In genomic region chr5:99340311-99340989, GRCm38 (mm10) we compare ENCODE assay signal across 9 mouse cellular contexts.
DNase-seq lines count a peak whose midpoint lies in the region; ATAC-seq and TF ChIP-seq lines count a peak whose summit lies in the region.
"Had no signal": no experiment of that assay in that cellular context is flagged by ENCODE, and none has a peak within 500 bp of the region (broad histone marks: within the 10 kb centered on the region; RNA-seq: fewer than 3 reads in every experiment).

No protein-coding gene starts in this region.

- H3K27ac ChIP-seq in left cerebral cortex, adult 2 months = peak overlapping the region; percentile 88
- H3K27ac ChIP-seq in cortical plate, adult 2 months (ENCODE audit: insufficient read depth, low read length) = peak overlapping the region; percentile 26; the same call in 1 of the 2 replicates
- H3K27ac ChIP-seq in heart, embryonic 12.5 days (ENCODE audit: poor library complexity, severe bottlenecking) = peak overlapping the region; percentile 90
- H3K27ac ChIP-seq in liver, embryonic 15.5 days (replicated peaks) = peak overlapping the region; percentile 48
- no peak overlapping the region for H3K27ac ChIP-seq in forebrain, embryonic 15.5 days (replicated peaks)

- H3K4me1 ChIP-seq in cortical plate, adult 2 months (ENCODE audit: control insufficient read depth, insufficient read depth, low read length) = no peaks in the 10 kb centered on the region; the same call in 1 of the 2 replicates
- H3K4me1 ChIP-seq in heart, embryonic 12.5 days (replicated peaks) = peaks cover 24% of the 10 kb centered on the region
- H3K4me1 ChIP-seq in liver, embryonic 15.5 days (replicated peaks) = no peaks in the 10 kb centered on the region
- H3K4me1 ChIP-seq in forebrain, embryonic 15.5 days = no peaks in the 10 kb centered on the region; the same call in 1 of the 2 replicates

- peak in 1 of 2 experiments; percentile 21 for DNase-seq in left cerebral cortex, adult 2 months (ENCODE audit: extremely low spot score in 1 of 2, low spot score in 2 of 2)
- no peak for DNase-seq in left cerebral cortex, postnatal 10 days (ENCODE audit: extremely low spot score in 1 of 2, low spot score in 2 of 2)
- no peak for DNase-seq in thymus, postnatal 36 days

- 38% methylated on average over 8 of the region's 8 CpGs for WGBS in heart, embryonic 12.5 days
- 59% methylated on average over 8 of the region's 8 CpGs for WGBS in liver, embryonic 15.5 days (ENCODE audit: insufficient replicate concordance)
- WGBS in forebrain, embryonic 15.5 days = 70% methylated on average over 8 of the region's 8 CpGs

- H3K27me3 ChIP-seq in heart, embryonic 12.5 days (replicated peaks) = no peaks in the 10 kb centered on the region
- H3K27me3 ChIP-seq in liver, embryonic 15.5 days = no peaks in the 10 kb centered on the region
- H3K27me3 ChIP-seq in forebrain, embryonic 15.5 days = no peaks in the 10 kb centered on the region

- H3K4me3 ChIP-seq in left cerebral cortex, adult 2 months = peak overlapping the region; percentile 39; the same call in 1 of the 2 replicates
- no peak overlapping the region; the same call in 1 of the 2 replicates for H3K4me3 ChIP-seq in cortical plate, adult 2 months (ENCODE audit: insufficient read depth, low read length)
- H3K4me3 ChIP-seq in heart, embryonic 12.5 days = peak overlapping the region; percentile 37
- H3K4me3 ChIP-seq in liver, embryonic 15.5 days (replicated peaks) = no peak overlapping the region
- H3K4me3 ChIP-seq in forebrain, embryonic 15.5 days = no peak overlapping the region

- H3K36me3 ChIP-seq in heart, embryonic 12.5 days = no peaks in the 10 kb centered on the region
- H3K36me3 ChIP-seq in liver, embryonic 15.5 days (replicated peaks) = no peaks in the 10 kb centered on the region
- no peaks in the 10 kb centered on the region for H3K36me3 ChIP-seq in forebrain, embryonic 15.5 days
- H3K36me3 ChIP-seq: G1E had no signal

- intact Hi-C loops in left cerebral cortex, adult 2 months (cut with DNase I) = no loop called here
- intact Hi-C loops in left cerebral cortex, postnatal 10 days (cut with DNase I) = no loop called here

- TF ChIP-seq CTCF in left cerebral cortex, adult 2 months (IDR thresholded peaks at IDR 0.05) = no peak
- no peak for TF ChIP-seq CTCF in cortical plate, adult 2 months (IDR thresholded peaks at IDR 0.05; ENCODE audit: extremely low read depth, insufficient read depth, low read length)

- peak; percentile 60 for ATAC-seq in heart, embryonic 12.5 days (ENCODE audit: insufficient number of reproducible peaks, low FRiP score)
- ATAC-seq in liver, embryonic 15.5 days (ENCODE audit: insufficient read depth) = no peak
- ATAC-seq in forebrain, embryonic 15.5 days (replicated peaks) = no peak
- no peak for ATAC-seq in megakaryocyte progenitor cell, adult 5-6 weeks (replicated peaks; ENCODE audit: poor library complexity)

- 0 out of 2 replicates have a peak, but pooled peaks cover 4% of the 10 kb centered on the region for H3K9me3 ChIP-seq in heart, embryonic 12.5 days (replicated peaks)
- H3K9me3 ChIP-seq in liver, embryonic 15.5 days (replicated peaks) = no peaks in the 10 kb centered on the region
- H3K9me3 ChIP-seq in forebrain, embryonic 15.5 days = no peaks in the 10 kb centered on the region

- H3K9ac ChIP-seq in heart, embryonic 12.5 days = peak overlapping the region; percentile 49
- H3K9ac ChIP-seq in liver, embryonic 15.5 days = peak overlapping the region; percentile 15; the same call in 1 of the 2 replicates
- no peak overlapping the region for H3K9ac ChIP-seq in forebrain, embryonic 15.5 days (replicated peaks)

- peak overlapping the region; percentile 72 for H3K4me2 ChIP-seq in heart, embryonic 12.5 days
- peak overlapping the region; percentile 40; the same call in 1 of the 2 replicates for H3K4me2 ChIP-seq in liver, embryonic 15.5 days
- no peak overlapping the region for H3K4me2 ChIP-seq in forebrain, embryonic 15.5 days (replicated peaks)

- TF ChIP-seq POLR2A in cortical plate, adult 2 months (IDR thresholded peaks at IDR 0.05; ENCODE audit: extremely low read depth, insufficient read depth, low read length) = no peak

Comparison
In these comparisons a context has a peak if more than half of its experiments do, and no peak if none do; other contexts are left out.
1. H3K4me3 ChIP-seq: peak in left cerebral cortex, adult 2 months (single experiment) and heart, embryonic 12.5 days (single experiment); none in cortical plate, adult 2 months (single experiment), liver, embryonic 15.5 days (single experiment) and forebrain, embryonic 15.5 days (single experiment).